9 mouse cellular contexts compared by ENCODE assay signal in genomic region chr4:32481366-32482055, GRCm38 (mm10).
DNase-seq lines count a peak whose midpoint lies in the region; ATAC-seq and TF ChIP-seq lines count a peak whose summit lies in the region.
"Had no signal": no experiment of that assay in that cellular context is flagged by ENCODE, and none has a peak within 500 bp of the region (broad histone marks: within the 10 kb centered on the region; RNA-seq: fewer than 3 reads in every experiment).

No protein-coding gene starts in this region.

- TF ChIP-seq EP300 in stomach, postnatal 0 days (optimal IDR thresholded peaks at IDR 0.05), result no peak

- TF ChIP-seq CTCF in stomach, postnatal 0 days (IDR thresholded peaks at IDR 0.05; ENCODE audit: low read depth), result no peak

- ATAC-seq in forebrain, embryonic 16.5 days, result peak; percentile 10; the same call in 1 of the 2 replicates
- no peak for ATAC-seq in stomach, postnatal 0 days (ENCODE audit: low FRiP score, low TSS enrichment)
- no peak for ATAC-seq in erythroblast, adult 5-6 weeks (replicated peaks; ENCODE audit: low FRiP score, poor library complexity, severe bottlenecking)

- no peaks in the 10 kb centered on the region for H3K36me3 ChIP-seq in heart, embryonic 10.5 days
- H3K36me3 ChIP-seq in forebrain, embryonic 16.5 days (ENCODE audit: control insufficient read depth, insufficient read depth), result no peaks in the 10 kb centered on the region
- no peaks in the 10 kb centered on the region; the same call in 1 of the 2 replicates for H3K36me3 ChIP-seq in limb, embryonic 10.5 days
- no peaks in the 10 kb centered on the region for H3K36me3 ChIP-seq in stomach, postnatal 0 days (ENCODE audit: control insufficient read depth, insufficient read depth, low read length)
- H3K36me3 ChIP-seq: liver, embryonic 13.5 days had no signal

- H3K4me3 ChIP-seq in heart, embryonic 10.5 days, result no peak overlapping the region
- no peak overlapping the region for H3K4me3 ChIP-seq in forebrain, embryonic 16.5 days (replicated peaks; ENCODE audit: low read length)
- H3K4me3 ChIP-seq in limb, embryonic 10.5 days, result no peak overlapping the region
- no peak overlapping the region for H3K4me3 ChIP-seq in stomach, postnatal 0 days (ENCODE audit: low read depth, low read length)
- H3K4me3 ChIP-seq: liver, embryonic 13.5 days had no signal

- 24% methylated on average over 18 of the region's 18 CpGs for WGBS in heart, embryonic 10.5 days
- 18% methylated on average over 18 of the region's 18 CpGs for WGBS in forebrain, embryonic 16.5 days
- WGBS in limb, embryonic 10.5 days, result 30% methylated on average over 18 of the region's 18 CpGs
- 30% methylated on average over 18 of the region's 18 CpGs for WGBS in stomach, postnatal 0 days

- no peaks in the 10 kb centered on the region for H3K9me3 ChIP-seq in heart, embryonic 10.5 days
- no peaks in the 10 kb centered on the region for H3K9me3 ChIP-seq in forebrain, embryonic 16.5 days (ENCODE audit: control insufficient read depth, low read length)
- H3K9me3 ChIP-seq in limb, embryonic 10.5 days (replicated peaks), result no peaks in the 10 kb centered on the region
- no peaks in the 10 kb centered on the region for H3K9me3 ChIP-seq in stomach, postnatal 0 days (ENCODE audit: control insufficient read depth, low read length)
- H3K9me3 ChIP-seq: liver, embryonic 13.5 days had no signal

- peaks cover 31% of the 10 kb centered on the region for H3K4me1 ChIP-seq in heart, embryonic 10.5 days
- peaks cover 60% of the 10 kb centered on the region for H3K4me1 ChIP-seq in forebrain, embryonic 16.5 days (replicated peaks; ENCODE audit: control insufficient read depth, insufficient read depth, low read length)
- peaks cover 46% of the 10 kb centered on the region for H3K4me1 ChIP-seq in limb, embryonic 10.5 days
- H3K4me1 ChIP-seq in stomach, postnatal 0 days (replicated peaks; ENCODE audit: control insufficient read depth, insufficient read depth), result no peaks in the 10 kb centered on the region
- H3K4me1 ChIP-seq: liver, embryonic 13.5 days had no signal

- intact Hi-C loops in heart, postnatal 25 days (cut with DNase I), result no loop called here

- DNase-seq in heart, embryonic 10.5 days (ENCODE audit: low spot score), result no peak
- no peak for DNase-seq in heart, postnatal 25 days (ENCODE audit: low spot score)
- DNase-seq in cerebellum, adult 11-12 months, result peak; percentile 27
- DNase-seq in limb, embryonic 10.5 days (ENCODE audit: low spot score), result no peak
- DNase-seq in stomach, postnatal 0 days (ENCODE audit: low spot score), result peak; percentile 27
- no peak for DNase-seq in right cerebral cortex, postnatal 36 days (ENCODE audit: low spot score in 2 of 2)
- DNase-seq: liver, embryonic 13.5 days had no signal

- H3K27me3 ChIP-seq in heart, embryonic 10.5 days (ENCODE audit: insufficient read depth, poor library complexity, severe bottlenecking), result no peaks in the 10 kb centered on the region
- H3K27me3 ChIP-seq in forebrain, embryonic 16.5 days (replicated peaks; ENCODE audit: control insufficient read depth, insufficient read depth, low read length), result no peaks in the 10 kb centered on the region
- no peaks in the 10 kb centered on the region for H3K27me3 ChIP-seq in limb, embryonic 10.5 days (ENCODE audit: low read depth, poor library complexity, severe bottlenecking)
- no peaks in the 10 kb centered on the region for H3K27me3 ChIP-seq in stomach, postnatal 0 days (ENCODE audit: control insufficient read depth, insufficient read depth, low read length)
- H3K27me3 ChIP-seq: liver, embryonic 13.5 days had no signal

- H3K4me2 ChIP-seq in forebrain, embryonic 16.5 days (ENCODE audit: low read length), result peak overlapping the region; percentile 24; the same call in 1 of the 2 replicates
- H3K4me2 ChIP-seq in stomach, postnatal 0 days (replicated peaks; ENCODE audit: low read depth), result no peak overlapping the region
- H3K4me2 ChIP-seq: liver, embryonic 13.5 days had no signal

- peak overlapping the region; percentile 0; the same call in 1 of the 2 replicates for H3K9ac ChIP-seq in forebrain, embryonic 16.5 days (replicated peaks; ENCODE audit: low read depth, low read length)
- no peak overlapping the region for H3K9ac ChIP-seq in stomach, postnatal 0 days (ENCODE audit: low read length)
- H3K9ac ChIP-seq: liver, embryonic 13.5 days had no signal

- H3K27ac ChIP-seq in heart, embryonic 10.5 days, result peak overlapping the region; percentile 42; the same call in 1 of the 2 replicates
- H3K27ac ChIP-seq in forebrain, embryonic 16.5 days (ENCODE audit: low read length), result peak overlapping the region; percentile 39; the same call in 1 of the 2 replicates
- peak overlapping the region; percentile 58; the same call in 1 of the 2 replicates for H3K27ac ChIP-seq in limb, embryonic 10.5 days
- H3K27ac ChIP-seq in stomach, postnatal 0 days (replicated peaks), result no peak overlapping the region
- H3K27ac ChIP-seq: liver, embryonic 13.5 days had no signal

Comparison
In these comparisons a context has a peak if more than half of its experiments do, and no peak if none do; other contexts are left out.
1. DNase-seq: peak in cerebellum, adult 11-12 months (single experiment) and stomach, postnatal 0 days (single experiment); none in heart, embryonic 10.5 days (single experiment), heart, postnatal 25 days (single experiment), limb, embryonic 10.5 days (single experiment) and right cerebral cortex, postnatal 36 days (0 of 2).